Mouse (Mus musculus): ENCODE data around the gene Met.
A peak's percentile ranks its signal among the peaks of the same experiment; 100 is the strongest.

The Met gene

GRCm38 (mm10) chr6:17492062-17492461 is 28.5 kb downstream of the Met start:
- no peak for DNase-seq (ENCODE audit: low spot score in 2 of 2)

- DNase-seq (ENCODE audit: low spot score in 2 of 2), result no peak
Observed at GRCm38 (mm10) chr6:17495413-17495812, 31.8 kb downstream of the Met start.

DNA sequence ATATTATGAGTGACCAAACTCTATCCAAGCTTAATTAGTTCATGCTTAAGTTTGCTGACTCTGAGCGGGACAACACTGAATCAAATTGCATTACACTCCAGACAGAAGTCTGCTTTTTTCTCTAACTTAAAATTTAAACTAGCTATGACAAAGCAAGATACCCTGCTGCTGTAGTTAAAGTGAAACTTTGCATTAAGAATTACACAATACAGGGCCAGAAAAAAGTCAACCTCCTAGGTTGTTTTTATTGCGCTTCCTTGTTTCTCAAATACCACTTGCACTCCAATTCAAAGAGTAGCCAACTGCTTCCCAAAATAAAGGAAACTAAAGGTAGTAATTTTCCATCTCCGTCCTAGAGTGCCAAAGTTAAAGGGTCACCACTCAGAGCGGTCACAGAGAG is 33.8 kb downstream of the Met start:
- no peak for DNase-seq (ENCODE audit: low spot score in 2 of 2)

DNA sequence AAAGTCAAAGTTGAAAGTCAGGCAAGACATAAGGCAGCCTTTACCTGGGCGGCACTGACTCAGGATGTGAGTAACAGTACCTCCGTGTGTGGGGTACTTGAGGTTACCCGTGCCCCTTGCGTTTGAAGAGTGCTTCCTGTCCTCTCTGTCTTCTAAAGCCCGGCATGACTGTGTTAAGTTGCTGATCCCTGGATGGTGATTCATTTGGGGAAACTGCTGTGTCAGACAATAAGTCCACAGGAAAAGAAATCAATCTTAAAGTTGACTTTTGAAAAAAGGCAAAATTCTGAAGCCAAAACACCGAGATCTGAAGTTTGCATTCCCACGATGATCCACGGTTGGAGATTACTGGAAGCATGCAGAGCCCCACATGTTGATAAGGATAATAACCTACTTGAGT is 35.2 kb downstream of the Met start:
- DNase-seq (ENCODE audit: low spot score in 2 of 2), result no peak

- DNase-seq (ENCODE audit: low spot score in 2 of 2), result no peak
Observed at GRCm38 (mm10) chr6:17501440-17501839, 37.8 kb downstream of the Met start.

- DNase-seq (ENCODE audit: low spot score in 2 of 2), result no peak
Observed at GRCm38 (mm10) chr6:17502311-17502710, 38.7 kb downstream of the Met start.

DNA sequence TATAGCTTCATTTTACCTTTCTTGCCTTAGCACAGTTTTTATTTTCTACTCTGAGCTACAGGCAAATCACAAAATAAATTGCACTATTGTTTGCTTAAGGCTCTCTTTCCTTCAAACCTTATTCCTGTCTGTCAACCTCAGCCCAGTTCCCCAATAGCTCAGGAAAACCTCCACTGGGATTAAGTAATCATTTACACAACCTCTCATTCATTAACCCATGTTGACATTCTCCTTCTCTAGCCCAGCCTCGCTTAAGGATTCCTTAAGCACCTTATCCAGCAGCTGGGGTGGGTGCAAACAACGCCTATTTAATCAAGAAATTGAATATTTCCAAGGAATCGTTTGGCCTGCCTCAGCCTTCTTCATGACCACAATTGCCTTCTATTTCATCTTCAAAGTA is 40.1 kb downstream of the Met start:
- DNase-seq (ENCODE audit: low spot score in 2 of 2), result no peak

- no peak for DNase-seq (ENCODE audit: low spot score in 2 of 2)
Observed at GRCm38 (mm10) chr6:17505530-17505929, 41.9 kb downstream of the Met start.

DNA sequence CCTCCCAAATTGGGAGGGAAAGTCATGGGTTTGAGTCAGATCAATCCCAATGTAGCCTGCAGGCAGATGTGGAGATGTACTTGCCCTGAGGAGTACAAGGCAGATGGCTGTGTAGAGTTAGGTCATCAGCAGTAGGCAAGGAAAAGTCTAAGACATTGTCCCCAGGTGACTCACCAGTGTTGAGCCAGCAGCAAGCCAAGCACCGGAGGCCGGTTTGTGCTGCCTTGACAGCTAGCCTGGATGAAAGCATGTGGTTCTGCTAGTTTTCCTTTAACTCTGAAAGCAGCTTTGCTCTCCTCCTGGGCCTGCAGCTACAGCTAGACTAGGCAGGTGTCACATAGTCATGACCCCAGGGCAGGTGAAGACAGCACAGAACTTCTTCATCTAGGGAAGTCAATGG is 43.2 kb downstream of the Met start:
- DNase-seq (ENCODE audit: low spot score in 2 of 2), result peak in 1 of 2 experiments; percentile 26

DNA sequence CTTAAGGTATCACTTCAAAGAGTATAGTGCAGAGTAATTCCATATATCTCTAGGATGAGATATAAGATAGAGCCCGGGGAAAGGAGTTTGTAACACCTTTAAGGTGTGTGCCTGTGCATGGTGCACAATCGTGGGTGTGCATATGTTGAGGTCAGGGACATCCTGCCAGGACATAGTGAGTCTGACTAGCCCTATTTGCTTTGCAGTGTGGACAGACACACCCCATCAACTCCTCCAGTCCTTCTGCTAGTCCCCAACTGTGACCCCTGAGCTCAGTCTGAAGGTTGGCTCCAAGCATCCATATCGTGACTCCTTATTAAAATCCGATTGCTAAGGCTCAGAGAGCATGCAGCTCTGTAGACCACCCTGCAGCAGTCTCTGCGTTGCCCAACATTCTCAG is 44.6 kb downstream of the Met start:
- no peak for DNase-seq (ENCODE audit: low spot score in 2 of 2)

DNA sequence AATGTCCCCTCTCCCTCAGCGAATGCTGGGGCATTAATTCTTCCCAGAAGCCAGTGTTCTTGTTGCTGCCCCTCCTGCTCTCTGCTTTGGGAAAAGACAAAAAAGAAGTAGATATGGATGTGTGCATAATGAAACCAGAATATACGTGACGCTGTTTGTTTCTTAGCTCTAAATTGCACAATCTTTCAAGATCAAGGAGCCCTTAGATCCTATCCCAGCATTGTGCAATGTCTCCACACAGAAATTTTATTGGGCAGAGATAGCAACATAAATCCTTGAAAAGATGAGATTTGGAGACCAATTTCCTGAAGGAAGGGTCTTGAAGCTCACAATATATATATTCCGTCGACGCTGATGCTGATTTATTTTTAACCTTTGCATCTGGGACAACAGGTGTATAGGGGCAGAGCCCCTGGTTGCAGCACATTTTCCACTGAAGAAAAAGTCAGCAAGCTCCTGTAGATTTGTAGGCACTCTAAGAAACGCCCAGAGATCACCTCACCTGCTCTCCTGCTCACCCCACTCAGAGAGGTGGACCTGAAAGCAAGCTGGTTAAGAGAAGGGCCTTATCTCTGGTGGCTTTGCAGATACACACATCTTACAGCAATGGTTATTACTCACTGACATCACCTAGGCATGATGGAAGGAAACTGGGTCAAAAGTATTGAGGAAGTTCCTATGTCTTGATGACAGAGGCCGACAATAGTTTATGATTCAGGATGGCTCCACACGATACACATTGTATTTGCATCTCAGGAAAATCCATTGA is 45.2 kb downstream of the Met start:
- no peak for DNase-seq (ENCODE audit: low spot score in 2 of 2)

DNA sequence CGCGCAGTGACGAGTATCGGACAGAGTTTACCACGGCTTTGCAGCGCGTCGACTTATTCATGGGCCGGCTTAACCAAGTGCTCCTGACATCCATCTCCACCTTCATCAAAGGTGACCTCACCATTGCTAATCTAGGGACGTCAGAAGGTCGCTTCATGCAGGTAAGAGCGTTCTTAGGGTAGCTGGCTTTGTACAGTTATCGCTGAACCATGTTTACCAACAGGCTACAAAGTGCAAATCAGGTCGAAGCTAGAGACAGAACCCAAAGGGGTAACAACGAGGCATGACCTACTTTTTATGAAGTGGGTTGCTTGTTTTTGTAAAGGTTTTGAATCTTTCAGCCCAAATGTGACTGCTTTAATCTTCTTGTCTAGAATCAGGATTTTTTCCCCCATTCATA is 49.8 kb downstream of the Met start:
- no peak for DNase-seq (ENCODE audit: low spot score in 2 of 2)

GRCm38 (mm10) chr6:17515775-17516460 is 52.3 kb downstream of the Met start:
- DNase-seq (ENCODE audit: low spot score in 2 of 2), result no peak

DNA sequence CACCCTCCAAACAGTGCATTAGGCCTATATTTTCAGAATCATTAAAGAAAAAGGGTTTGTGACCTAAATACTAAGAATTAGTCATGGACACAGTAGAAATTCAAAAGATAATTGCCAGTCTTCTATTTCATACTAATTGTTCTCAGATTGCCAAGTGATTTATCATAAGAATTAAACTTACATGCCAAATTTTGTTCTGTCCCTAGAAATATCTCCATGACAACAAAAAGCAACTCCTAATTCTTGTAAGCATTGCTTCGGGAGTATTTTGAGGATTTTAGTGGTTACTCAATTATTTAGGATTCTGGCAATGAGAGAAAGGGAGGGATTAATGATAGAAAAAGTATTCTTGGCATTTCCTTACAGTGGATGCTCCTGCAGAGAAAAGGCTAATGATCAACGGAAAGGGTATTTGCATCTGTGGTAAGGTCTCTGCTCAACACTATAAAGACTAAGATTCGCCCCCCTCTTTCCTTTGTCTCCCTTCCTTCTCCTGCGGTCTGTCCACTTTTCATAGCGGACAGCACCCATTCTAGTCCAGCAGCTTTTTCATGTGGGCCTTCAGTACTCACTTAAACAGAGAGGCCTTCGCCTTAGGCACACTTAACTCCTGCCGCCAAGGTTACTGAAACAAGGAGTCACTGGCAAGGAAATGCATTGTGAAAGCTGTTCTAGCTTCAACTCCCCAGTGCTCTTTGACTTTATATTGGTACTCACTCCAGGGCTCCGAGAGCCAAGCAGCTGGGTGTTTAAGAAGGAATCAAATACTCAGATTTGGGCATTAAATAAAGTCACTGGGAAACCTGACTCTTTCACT is 58.5 kb downstream of the Met start:
- DNase-seq (ENCODE audit: low spot score in 2 of 2), result no peak

DNA sequence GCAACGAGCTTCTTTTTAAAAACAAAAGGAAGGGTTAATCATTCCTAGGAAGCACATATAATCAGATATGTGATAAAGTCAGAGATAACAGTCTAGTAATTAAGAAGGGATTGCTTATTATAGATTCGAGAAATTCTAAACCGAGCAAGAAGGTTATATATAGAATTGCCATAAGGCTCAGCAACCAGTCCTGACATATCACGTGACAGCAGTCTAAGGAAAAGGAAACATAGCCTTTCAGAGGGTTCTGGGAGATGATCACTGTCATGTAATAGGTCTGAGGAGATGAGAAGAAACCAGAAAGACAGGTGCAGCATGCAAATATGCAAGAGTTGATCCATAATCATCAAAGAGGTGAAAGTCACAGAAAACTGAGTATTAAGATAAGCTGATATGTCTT is 59.3 kb downstream of the Met start:
- DNase-seq (ENCODE audit: low spot score in 2 of 2), result no peak

- DNase-seq (ENCODE audit: low spot score in 2 of 2), result no peak
Observed at GRCm38 (mm10) chr6:17529490-17530269, 66.1 kb downstream of the Met start.

GRCm38 (mm10) chr6:17541615-17542014 is 78.0 kb downstream of the Met start:
- DNase-seq (ENCODE audit: low spot score in 2 of 2), result no peak

DNA sequence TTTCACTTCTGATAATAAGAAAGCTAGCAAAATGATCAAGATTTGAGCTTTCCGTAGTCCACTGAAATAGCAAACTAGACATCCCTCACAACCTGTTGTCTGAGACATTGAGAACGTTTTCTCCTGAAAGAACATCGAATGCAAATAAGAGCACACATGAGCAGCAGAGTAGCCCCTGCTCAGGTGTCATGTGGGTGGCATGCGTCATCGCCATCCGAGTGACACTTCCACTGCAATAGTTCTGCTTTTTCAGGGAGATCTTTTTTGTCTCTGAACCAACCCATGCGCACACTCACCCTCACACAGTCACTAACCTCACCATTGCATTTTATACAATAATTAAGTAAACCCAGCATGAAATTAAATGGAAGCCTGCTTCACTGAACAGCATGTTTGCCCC is 78.8 kb downstream of the Met start:
- no peak for DNase-seq (ENCODE audit: low spot score in 2 of 2)

GRCm38 (mm10) chr6:17545480-17545879 is 81.9 kb downstream of the Met start:
- no peak for DNase-seq (ENCODE audit: low spot score in 2 of 2)

GRCm38 (mm10) chr6:17546341-17546740 is 82.7 kb downstream of the Met start:
- no peak for DNase-seq (ENCODE audit: low spot score in 2 of 2)

DNA sequence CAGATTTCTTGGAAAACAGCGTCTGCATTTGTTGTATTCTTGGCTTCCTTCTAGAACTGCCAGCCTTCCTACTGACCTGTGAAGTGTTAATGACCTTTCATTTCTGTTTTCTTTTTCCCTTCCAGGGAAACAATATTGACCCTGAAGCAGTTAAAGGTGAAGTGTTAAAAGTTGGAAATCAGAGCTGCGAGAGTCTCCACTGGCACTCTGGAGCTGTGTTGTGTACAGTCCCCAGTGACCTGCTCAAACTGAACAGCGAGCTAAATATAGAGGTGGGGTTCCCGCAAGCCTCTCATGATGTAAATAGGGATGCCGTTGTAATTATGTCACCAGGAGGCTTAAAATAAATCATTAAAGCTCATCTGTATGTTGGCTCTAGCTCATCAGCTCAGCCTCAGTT is 83.2 kb downstream of the Met start:
- no peak for DNase-seq (ENCODE audit: low spot score in 2 of 2)

DNA sequence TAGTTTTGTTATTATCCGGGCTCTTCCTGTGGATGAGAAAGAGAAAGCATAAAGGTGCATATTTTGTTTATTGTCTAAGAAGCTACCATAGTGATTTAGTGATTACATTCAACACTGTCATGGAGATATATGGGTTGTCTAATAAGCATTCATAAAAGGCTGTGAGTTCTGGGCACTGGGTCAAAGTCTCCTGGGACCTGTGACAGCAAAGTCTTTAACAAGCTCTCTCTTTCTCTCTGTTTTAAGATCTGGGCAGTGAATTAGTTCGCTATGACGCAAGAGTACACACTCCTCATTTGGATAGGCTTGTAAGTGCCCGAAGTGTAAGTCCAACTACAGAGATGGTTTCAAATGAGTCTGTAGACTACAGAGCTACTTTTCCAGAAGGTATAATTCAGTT is 85.2 kb downstream of the Met start:
- DNase-seq (ENCODE audit: low spot score in 2 of 2), result no peak

Data from urinary bladder, postnatal 4 days (tissue).